Mouse (Mus musculus) retina, embryonic 14.5 days (tissue): ENCODE results near the gene Hspb7.

ENCODE experiments used
- DNase-seq: peaks from one replicate; pipeline ENCODE4 v3.0.0-alpha.2; 2015; ENCODE audit warnings: low spot score

Gene Hspb7

DNA sequence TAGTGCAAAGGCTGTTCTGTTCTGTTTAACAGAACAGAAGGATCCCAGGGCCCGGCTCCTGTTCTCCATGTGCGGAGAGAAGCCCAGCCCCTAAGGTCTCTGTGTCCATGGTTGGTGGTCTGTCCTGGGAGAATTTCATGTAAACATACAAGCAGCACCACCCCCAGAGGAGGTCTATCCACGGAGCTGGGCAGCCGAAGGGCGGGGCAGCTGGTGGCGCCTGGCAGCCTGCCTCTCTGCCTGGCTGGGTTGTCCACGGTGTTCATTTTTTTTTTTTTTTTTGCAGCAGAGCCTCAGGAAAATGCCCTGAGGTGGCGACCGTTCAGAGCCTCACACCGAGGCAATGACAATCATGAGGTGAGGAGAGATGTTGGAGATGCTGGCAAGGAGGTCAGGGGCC, 48.0 kb downstream of the Hspb7 start:
- DNase-seq = no peak

DNA sequence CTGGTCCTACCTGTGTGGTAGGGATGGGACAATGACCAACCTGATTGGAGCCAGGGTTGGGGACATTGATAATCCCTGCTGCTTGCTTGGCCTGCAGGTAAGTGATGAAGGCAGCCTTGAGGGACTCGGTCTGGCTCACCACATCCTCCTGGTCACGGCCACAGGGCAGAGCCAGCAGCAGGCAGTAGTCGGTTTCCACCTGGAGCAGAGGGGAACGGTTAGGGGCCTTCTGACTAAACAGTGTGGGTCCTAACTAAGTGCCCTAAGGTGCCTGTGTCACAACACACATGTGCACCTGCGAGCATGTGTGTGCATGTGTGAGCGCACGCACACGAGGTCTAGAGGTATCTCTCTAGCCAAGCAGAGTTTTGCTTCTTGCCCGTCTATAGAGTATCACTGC, 48.8 kb downstream of the Hspb7 start:
- no peak for DNase-seq

DNA sequence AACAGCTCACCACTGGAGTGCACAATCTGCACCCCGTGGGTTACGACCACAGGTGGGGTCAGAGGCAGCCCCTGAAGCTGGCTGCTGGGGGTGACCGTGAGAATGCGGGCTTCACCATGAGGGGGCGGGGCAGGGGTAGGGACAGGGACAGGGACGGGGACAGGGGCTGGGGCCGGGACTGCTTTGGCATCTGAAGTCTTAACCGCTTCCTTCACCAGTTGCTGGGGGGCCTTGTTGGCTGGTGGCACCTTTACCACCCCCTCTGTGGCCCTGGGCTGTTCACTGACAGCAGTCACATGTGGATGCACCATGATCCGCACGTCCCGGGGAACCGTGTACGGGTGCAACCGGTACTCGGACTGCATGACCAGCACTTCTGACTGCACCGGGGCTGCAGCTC, 50.9 kb downstream of the Hspb7 start:
- DNase-seq = no peak

DNA sequence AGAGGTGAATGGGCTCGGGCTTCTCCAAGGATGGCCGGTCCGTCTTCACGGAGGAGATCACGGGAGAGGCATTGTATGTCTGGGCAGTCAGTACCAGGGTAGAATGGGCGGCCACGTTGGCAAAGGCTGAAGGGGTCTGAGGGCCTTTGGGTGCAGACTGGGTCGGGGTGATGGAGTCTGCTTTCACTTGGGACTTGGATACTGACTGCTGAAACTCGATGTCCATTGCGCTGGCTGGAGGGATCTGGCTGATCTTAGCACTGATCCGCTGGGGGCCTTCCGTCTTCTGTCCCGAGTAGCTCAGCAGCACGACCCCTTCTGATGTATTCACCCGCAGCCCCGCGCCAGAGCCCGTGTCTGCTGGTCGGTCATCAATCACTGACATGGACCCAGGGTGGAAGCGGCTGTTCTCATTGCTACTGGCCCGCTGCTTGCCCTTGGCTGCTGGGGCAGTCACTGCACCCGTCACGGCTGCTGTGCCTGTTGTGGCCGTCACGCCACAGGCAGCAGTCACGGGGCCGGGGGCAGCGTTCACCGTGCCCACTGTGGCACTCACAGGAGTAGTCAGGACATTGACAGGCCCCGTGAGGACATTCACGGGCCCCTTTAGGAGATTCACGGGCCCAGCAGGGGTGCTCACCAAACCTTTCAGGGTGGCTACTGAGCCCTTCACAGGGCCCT, 52.2 kb downstream of the Hspb7 start:
- no peak for DNase-seq

DNA sequence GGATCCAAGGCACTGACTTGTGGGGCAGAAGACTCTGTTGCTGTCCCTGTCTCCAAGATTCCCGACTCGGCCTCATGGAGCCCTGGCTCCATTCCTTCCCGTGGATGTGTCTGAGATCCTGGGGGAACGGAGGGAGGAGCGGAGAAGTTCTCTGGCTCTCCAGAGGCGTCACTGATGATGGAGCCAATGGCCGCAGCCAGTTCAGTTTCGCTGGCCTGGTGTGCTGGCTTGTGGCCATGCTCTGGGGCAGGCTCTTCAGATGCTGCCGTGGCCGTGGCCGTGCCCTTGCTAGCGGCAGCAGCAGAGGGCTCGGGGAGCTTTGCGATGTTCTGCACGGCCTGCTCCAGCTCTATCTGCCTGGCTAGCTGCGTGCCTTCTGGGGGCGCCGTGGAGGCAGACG, 53.9 kb downstream of the Hspb7 start:
- DNase-seq = no peak
